Mouse (Mus musculus): ENCODE data around the gene Hunk.

The Hunk gene

DNA sequence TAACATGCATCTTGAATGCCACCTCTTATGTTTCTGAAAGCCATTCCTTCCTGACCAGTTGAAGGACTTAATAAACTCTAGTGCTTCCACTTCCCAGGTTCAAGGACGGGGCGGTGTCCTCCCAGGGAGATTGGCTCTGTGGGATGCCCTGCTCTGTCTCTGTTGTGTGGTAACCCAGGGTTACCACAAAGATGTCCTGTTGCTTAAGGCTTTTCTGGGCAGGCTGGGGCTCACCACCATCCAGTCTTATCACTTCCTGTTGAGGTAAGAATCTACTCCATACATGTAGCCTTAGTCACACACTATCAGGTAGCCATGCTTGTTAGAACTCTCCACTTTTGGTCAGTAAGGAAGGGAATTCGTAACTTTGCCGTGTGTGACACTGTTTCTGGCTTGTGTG, 49.4 kb downstream of the Hunk start:
- DNase-seq (ENCODE audit: low read depth, low spot score) = no peak

DNA sequence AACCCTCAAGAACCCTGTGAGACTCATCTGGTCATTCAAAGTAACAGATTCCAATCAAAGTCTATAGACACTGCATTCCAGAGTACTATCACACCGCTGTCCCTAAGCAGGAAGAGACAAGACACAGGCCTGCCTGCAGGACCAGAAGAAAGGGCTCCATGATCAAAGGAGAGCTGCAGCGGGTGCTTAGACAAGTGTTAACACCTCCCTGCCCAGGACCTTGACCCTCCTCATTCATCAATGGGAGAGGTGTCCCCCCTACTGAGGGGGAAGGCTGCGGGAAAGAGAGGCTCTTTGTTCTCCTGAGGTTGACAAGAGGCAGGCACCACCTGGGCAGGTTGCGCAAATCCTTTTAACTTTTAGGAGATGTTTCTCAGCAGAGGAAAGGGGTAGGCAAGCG, 51.5 kb downstream of the Hunk start:
- no peak for DNase-seq (ENCODE audit: low read depth, low spot score)

DNA sequence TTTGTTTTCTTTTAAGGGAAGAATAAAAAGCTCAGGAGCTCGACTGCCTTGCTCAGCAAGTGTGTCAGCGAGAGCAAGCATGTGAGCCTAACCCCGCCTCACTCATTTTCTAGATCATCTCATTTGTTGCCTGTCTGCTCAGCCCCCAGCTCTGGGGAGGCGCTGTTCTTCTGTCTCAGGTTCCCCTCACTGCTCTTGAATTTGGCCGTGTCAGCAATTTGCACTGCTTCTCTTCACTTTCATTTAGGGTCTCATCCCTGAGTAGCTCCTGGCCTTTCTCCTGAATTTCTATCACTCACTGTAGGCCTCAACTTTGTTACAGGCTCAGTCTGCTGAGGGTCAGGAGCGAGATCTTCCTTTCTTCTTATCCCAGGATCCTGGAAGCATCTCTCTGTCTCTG, 53.7 kb downstream of the Hunk start:
- no peak for DNase-seq (ENCODE audit: low read depth, low spot score)

DNA sequence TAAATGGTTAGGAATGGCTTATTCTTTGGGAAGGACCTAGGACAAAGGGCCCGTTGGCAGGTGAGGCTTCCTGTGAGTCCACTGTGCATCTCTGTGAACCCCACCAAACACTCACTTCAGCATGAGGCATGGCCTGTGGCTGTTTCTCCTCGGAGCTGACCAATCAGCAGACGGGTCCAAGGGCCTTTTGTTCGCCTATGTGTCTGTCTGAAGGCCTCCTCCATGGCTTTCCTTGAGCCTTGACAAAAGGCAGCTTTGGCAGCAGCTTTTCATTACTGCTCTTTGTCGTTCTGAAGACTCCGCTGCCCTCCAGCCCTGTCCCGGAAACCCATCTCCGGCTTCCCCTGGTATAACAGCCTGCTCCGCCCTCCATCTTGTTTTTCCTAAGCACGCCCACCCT, 54.8 kb downstream of the Hunk start:
- DNase-seq (ENCODE audit: low read depth, low spot score) = no peak

DNA sequence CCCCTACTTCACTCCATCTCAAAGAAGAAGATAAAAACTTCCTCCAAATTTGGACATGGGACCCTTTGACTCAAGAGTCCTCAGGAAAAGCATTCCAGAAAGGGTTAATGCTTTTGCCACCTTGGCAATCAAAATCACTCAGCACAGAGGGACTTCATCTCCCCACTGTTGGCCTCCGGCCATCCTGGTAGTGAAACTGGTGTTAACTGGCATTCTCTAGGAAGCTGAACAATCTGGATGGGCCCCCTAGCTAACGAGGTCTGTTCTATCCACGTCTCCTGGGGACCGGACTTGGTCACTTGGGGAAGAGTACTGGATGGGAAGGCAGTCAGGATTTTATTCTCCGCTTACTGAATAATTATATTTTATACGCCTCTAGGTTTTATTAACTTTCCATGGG, 57.2 kb downstream of the Hunk start:
- no peak for DNase-seq (ENCODE audit: low read depth, low spot score)

DNA sequence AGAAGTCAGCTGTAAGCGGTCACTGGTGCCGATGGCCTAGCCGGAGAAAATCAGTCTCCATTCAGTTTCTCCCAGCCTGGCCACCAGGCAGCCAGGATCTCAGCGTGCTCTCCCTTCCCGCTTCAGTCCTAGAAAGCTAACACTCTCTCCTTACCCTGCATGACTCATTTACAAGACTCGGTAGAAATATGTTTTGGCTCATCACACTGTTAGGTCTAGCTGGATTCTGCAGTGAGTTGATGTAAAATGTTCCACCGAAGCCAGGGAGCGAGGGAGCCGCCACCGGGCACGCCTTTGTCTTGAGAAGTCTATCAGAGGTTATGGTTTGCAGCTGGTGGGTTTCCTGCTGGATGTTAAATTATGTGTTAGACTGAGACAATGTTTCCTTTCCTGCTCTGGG, 67.4 kb downstream of the Hunk start:
- DNase-seq (ENCODE audit: low read depth, low spot score) = no peak

DNA sequence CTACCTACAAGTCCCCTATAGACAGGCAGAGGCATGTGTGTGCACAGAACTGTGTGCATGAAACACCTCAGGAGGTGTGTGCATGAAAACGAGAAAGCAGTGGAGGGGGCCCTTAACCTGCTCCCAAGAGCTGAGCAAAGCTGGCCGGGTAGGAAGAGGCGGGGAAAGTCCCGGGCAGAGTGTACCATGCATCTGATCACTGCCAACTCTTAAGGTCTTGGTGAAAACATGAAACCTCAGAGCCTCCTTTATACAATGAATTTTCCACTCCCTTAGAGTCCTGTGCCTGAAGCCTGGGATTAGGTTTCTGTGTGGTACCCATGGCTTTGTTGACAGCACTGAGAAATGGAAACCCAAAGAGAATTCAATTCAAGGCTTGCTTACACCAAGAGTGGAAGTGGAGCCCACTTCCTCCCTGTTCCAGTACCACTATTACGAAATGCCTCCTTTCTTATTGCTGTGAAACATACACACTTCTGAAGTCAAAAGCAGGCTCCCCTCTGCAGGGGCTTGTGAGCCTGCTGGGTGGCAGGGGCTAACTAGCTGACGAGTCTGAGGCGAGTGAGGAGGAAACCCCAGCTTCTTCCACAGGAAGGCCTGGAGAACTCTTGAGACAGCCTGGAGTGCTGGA, 70.8 kb downstream of the Hunk start:
- no peak for DNase-seq (ENCODE audit: low read depth, low spot score)

DNA sequence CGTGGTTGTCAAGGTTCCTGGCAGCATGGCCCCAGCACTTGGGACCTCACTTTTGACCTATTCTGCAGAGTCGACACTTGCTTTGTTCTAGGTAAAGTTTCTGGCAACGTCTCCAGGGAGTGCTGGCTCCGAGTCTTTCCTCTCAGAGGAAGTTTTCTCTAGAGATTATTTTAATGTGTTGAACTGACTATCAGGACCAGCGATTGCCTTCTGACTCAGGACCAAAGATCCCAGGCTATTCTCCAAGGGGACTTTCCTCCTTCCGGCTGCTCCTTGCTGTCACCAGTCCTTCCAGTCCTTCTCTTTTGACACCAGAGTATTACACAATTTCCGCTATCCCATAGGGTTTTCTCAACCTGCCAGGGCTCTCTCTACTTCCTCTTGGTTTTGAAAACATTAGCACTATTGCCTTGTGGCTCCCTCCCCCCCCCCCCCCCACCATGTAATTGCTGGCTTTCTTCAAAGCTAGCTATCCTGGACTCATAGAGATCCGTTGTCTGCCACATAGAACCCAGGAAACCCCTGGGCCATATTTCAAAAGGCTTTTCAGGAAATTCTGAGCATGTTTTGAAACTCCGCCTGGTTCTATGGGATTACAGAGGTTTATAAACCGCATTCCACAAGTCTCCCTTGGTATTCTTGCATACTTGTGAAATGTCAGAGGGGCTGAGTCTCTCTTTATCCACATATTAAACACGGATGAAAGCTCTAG, 73.2 kb downstream of the Hunk start:
- DNase-seq (ENCODE audit: low read depth, low spot score) = no peak

DNA sequence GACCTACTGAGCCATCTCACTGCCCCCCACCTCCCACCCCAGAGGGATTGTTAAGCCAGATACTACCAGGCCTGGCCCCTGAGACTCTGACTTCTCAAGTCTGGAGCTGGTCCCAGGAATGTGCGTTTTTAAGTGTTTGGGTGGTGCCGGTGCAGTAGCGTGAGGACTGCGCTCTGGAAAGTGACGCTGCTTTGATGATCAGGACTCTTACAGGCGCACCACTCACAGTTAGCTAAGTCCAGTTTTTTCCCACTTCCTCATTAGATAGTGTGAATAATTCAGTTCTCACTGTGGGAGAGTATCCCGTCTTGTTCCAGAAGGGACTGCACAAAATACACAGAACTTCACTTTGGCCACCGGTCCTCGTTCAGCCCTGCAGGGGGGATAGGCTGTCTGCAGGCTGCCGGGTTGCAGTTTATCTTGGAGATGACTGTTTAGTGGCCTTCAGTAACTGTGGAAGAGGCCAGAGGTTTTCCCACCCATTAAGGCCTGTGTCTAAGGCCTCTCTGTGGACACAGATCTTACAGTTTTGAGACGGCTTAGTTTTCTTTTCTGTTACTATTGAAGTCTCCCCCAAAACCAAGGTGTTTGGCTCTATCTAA, 75.6 kb downstream of the Hunk start:
- DNase-seq (ENCODE audit: low read depth, low spot score) = no peak

DNA sequence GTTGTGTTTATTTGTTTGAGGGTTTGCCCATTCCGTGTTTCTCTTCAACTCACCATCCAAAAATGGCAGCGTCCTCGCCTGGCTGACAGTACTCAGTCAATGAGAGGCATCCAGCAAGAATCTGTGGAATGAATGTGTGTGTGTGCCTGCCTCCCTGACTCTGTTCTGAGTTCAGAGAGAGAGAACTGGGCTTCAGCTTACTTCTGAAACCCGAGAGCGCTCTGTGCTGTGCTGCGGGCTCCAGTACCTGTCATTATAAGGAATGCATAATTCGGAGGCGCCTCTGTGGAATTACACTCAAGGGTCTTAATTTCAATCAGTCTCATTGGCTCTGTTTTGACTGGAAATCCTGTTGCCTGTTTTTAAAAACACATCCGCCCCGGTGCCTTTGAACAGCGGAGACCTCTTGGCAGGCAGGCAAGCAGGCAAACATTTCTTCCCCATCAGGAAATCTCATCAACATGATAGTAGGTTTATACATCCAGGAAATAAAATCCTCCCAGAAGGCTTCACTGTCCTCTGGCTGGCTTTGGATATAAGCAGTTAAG, 77.0 kb downstream of the Hunk start:
- no peak for DNase-seq (ENCODE audit: low read depth, low spot score)

DNA sequence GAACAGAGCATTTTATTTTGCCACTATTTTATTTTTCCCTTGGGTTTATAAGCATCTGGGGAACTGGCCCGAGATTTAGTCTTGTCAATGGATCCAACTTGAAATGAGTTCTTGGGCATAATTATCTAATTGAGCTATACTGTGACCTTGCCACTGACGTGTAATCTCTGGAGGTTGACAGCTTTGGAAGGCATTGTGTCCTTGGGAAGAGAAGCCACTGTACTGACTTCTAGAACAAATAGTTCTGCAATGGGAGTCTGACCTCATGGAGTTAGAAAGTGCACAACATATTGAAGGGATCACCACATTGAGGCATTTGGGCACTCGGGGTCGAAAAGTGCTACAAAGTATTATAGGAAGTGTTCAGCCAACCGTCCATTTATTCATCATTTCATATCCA, 79.3 kb downstream of the Hunk start:
- DNase-seq (ENCODE audit: low read depth, low spot score) = no peak

DNA sequence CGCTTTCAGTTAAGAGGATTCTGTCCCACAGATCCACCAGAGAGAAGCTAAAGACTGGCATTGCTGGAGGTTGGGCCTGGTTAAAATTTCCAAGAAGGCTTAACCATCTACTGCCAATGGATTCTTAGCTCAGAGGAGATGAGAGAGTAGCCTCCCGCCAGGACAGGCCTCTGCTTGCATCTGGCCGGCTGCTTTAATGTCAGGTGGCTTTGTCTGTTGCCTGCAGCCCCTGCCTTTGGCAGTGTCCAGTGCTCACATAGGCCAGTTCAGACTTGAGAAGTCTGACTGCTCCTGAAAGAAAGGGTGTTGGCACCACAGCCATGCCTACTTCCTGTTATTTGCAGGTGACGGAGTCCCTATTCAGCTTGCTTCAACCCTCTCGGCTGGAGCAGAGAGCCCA, 82.5 kb downstream of the Hunk start:
- no peak for DNase-seq (ENCODE audit: low read depth, low spot score)

DNA sequence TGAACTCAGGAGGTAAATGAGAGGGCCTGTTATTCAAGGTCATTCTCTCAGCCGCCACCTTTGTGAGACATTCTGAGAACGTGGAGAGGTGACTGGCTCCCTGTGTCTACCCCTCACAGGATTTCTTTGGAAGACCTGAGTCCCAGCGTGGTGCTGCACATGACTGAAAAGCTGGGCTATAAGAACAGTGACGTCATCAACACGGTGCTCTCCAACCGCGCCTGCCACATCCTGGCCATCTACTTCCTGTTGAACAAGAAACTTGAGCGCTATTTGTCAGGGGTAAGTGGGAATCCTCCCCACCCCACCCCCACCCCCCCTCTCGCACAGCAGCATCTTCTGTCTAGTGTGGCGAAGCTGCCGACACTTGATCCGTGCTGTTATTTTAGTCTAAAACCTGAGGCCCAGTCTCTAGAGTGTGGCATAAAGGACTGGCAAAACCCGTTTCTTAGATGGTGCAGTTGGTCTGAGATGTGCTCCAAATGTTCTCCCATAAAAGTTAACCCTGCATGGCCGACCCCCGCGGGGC, 90.0 kb downstream of the Hunk start:
- no peak for DNase-seq (ENCODE audit: low read depth, low spot score)

DNA sequence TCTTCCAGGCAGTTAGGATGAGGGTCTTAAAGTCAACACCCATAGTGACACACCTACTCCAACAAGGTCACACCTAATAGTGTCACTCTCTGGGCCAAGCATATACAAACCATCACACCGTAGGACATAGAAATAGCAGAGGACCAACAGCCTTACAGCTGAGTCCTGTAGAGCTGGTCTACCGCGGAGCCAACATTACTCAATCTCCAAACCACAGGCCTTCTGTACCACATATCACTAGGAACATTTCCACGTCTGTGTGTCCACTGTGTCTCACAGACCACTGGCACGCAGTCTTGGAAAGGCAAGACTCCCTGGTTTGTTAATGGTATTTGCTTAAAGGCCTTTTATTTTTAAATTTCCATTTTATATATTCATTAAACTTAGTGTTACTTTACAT, 95.8 kb downstream of the Hunk start:
- DNase-seq (ENCODE audit: low read depth, low spot score) = no peak

DNA sequence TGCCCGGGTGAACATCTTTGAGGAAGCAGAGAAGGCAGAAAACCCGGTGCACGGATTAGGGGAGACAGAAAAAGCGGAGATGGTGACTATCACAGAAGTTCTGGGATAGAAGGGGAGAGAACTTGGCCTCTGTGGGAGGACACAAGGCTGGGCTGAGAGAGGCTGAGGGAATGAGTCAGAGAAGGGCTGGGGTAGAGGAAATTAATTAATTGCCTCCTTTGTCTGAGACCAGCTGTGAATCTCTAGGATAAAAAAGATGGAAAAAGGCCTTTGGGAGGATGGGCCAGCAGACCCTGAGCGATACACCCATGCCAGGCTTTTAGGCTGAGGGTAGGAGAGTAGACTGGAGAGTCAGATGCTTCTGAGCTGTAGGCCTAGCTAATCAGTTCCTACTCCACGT, 97.5 kb downstream of the Hunk start:
- DNase-seq (ENCODE audit: low read depth, low spot score) = no peak

DNA sequence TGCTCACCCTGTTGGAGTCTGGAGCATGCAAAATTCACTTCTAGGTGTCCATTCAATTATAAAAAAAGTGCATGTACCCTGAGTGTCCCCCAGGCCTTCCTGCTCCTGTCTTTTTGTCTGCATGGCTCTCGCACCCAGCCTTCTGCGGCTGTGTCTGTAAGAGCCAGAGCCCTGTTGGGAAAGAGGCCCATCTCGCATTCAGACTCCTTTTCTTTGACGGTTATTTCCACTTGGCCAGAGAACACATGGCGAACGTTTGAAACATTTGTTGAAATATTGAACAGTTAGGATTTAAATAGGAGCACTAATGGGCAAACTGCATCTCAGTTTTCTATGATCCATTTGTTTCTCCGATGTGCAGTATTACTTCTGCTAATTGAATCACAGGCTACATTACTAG, 99.3 kb downstream of the Hunk start:
- no peak for DNase-seq (ENCODE audit: low read depth, low spot score)

DNA sequence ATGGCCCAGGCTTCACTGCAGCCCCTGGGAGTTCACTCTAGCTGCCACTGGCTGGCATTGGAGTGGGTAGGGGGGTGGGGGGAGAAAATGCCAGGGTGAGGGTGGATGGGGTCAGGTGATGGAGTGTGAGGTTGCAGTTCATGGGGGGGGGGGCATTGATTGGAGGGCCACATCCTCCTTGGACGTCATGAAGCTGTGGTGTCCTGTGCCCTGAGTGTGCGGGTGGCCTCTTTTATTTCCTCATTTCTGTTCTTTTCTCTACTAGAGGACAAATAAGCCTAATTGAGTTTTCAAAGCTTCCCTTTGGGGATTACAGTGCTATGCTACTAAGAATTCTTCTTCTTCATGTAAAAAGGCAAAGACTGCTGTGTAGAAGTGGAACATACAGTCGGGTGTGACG, 99.8 kb downstream of the Hunk start:
- no peak for DNase-seq (ENCODE audit: low read depth, low spot score)

DNA sequence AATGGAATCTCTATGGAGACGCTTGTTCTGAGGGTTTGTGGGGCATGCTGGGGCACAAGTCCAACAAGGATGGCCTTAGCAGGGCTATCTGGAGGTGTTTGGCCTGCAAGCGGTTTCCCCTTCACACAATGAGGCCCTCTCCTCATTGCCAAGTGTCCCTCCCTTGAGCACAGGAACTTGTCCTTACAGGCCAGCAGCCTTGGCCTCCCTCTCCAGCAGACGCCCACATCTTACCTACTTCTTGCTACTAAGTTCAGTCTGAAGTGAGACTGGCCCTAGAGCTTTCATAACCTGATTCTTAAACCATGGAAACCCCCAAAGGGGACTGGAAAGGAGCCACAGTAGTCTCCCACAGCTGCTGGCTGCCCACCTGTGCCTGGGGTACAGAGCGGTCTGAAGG, 104.3 kb downstream of the Hunk start:
- DNase-seq (ENCODE audit: low read depth, low spot score) = no peak

DNA sequence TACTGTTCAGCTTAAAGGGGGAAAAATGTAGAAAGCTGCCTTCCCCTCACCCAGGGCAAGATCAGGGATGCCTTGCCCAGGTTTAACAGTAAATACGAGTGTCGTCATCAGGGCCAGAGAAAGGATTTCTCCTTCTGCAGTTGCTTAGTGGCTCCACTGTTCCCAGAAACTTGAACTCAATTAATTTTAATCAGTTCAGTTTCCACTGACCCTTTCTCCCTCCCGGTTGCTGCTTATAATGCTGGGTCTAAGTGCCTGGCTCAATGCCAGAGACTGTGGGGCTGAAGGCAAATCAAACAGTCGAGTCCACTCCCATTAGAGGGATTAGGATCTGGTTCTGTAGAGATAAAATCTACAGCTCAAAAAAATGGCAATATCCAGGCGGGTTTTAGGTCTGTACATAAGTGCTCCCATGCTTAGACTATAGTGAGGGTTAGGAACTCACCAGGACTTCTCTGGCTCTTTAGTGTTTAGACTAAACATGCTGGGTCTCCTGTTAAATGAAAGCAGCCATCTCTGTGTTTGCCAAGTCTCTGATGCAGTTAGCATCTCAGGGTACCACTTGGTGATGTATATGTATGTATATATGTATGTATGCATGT, 106.2 kb downstream of the Hunk start:
- DNase-seq (ENCODE audit: low read depth, low spot score) = peak; percentile 19

DNA sequence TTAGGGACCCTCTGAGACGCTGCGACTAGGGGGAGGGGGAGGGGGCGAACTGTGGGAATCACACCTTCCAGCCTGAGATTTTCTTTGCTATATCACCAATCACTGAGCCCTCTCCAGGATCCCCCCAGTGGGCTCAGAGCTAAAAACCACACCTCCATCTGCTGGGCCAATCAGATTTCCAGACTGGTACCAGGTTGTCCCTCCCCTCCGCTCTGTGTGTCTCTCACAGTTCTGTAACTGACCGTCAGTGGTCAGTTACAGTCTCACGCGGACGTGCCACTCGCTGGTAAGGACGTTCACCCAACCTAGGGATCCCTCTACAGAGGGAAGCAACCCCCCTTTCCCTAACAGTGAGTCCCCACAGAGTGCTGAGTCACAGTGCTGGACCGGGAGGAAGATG, 111.1 kb downstream of the Hunk start:
- DNase-seq (ENCODE audit: low read depth, low spot score) = no peak

DNA sequence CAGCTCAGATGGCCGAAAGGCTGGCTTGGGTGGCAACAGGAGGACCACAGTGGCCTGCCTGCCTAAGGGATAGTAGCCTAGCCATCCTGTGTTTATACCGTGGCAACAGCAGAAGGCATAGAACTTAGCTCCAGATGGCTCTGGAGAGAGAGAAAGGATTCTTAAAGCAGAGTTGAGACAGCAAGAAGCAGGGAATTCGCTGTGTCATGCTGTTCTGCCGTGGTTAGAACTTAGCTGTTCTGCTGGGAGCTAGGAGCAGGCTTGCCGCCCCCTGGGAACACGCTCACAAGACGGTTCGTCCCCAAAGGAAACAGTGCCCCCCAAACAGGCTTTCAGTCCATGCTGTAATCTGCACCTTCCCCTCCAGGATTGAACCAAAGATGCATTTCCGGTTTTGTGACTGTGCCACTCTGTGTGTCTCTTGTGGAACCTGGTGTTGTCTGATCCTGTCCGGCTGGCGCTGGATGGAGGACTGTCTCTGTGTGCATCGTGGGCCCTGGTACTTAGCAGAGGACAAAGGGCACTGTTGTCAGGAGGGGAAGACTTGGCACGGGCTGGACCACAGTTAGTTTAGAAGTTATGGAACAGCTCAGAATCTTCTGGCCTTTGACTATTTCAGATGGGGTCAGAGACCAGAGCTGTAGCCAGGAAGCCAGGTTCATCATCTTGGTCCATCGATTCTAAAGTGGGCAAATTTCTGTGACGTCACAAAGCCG, 112.1 kb downstream of the Hunk start:
- DNase-seq (ENCODE audit: low read depth, low spot score) = no peak

DNA sequence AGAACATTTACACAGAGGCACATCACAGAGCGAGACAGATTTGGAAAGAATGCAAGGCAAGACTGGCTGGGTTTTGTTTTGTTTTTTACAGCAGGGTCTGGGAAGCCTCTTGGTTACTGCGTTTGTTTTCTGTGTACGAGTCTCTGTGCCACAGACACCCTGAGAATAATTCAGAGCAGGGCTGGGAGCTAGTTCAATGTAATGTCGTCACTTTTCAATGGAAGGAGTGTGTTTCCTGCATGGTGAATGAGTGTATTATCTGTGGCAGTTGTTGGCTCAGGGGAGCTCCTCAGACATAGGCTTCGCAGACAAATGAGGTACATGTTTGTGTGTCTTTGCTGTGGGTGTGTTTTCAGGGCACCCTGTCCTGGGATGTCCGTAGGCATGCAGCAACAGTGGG, 115.0 kb downstream of the Hunk start:
- no peak for DNase-seq (ENCODE audit: low read depth, low spot score)

Data from embryo, embryonic 11.5 days (tissue).